Mouse (Mus musculus): ENCODE measurements around the gene Adgrb2.

DNA sequence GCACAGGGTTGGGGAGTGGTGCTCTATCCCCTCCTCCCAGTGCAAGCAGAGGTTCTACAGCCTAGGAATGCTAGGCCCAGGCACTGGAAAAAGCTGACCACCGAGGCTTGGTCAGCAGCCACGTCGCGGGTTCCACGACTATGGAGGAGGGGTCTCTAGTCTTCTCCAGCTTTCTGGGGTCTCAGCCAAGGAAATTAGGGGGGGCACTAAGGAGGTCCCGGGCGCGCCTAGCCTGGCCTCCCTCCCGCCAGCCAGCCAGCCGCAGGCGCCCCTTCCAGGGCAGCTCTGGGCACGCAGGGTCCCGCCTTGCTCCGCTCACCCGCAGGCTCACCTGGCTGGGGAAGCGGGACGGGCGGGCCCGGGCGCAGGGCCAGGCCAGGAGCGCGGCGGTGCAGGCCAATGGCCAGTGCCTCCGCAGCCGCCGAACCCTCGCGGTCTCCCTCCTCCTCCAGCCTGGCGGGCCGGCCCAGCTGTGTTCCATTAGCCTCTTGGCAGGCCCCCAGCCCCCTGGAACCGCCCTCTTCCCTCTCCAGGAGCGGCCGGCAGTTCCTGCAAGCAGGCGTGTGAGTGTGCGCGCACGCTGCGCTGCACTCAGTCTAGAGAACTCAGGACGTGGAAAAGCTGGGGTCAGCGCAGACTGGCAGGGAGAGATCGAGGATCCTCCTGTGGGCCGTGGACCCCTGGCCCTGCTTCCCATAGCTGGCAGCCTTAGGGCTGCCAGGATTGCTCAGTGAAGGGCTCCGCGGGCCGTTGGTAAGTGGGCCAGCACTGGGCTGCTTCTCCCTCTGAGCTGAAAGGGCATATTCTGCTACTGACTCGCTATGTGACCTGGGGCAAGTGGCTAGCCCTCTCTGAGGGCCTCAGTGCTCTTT, 62.9 kb downstream of the Adgrb2 start, which contains the start of gene Col16a1:
- TF ChIP-seq CTCF (IDR thresholded peaks at IDR 0.05; ENCODE audit: borderline replicate concordance, insufficient read depth, low read depth, low read length), result no peak
- TF ChIP-seq POLR2A (IDR thresholded peaks at IDR 0.05; ENCODE audit: borderline replicate concordance, insufficient read depth, low read length), result no peak
